Mouse (Mus musculus) liver, adult 2 months (tissue): ENCODE data around the gene Prkch. TPM values are rescaled to one million over a fixed set of nuclear protein-coding genes. Genes with fewer than 3 reads are reported as not detected.
A peak's percentile ranks its signal among the peaks of the same experiment; 100 is the strongest.
"Not testable (repeated sequence)": the region's sequence is repeated elsewhere in the genome, so short reads cannot be mapped to it uniquely, and the experiment has no call there.

Experiments
- DNase-seq: peaks from one replicate; pipeline ENCODE4 v3.0.0-alpha.2; 2011; ENCODE audit warnings: low read depth, low spot score; ENCODE audit errors: extremely low read depth
- H3K27ac ChIP-seq: fragments of 200-500 bp; replicated peaks from 2 replicates; pipeline ENCODE4 v1.5.1; 2012; ENCODE audit warnings: low read depth, mild to moderate bottlenecking, control low read depth, inconsistent platforms, low read length; ENCODE audit not compliant: insufficient read depth
- H3K27me3 ChIP-seq: fragments of 200-500 bp; 2 replicates; pipeline ENCODE4 v1.6.1; 2012; ENCODE audit warnings: mild to moderate bottlenecking, moderate library complexity, low read length, inconsistent platforms; ENCODE audit not compliant: control insufficient read depth, insufficient read depth
- H3K36me3 ChIP-seq: fragments of 200-500 bp; 2 replicates; pipeline ENCODE4 v1.6.1; 2012; ENCODE audit warnings: low read length, inconsistent platforms; ENCODE audit not compliant: control insufficient read depth, insufficient read depth
- H3K4me1 ChIP-seq: fragments of 200-500 bp; 2 replicates; pipeline ENCODE4 v1.6.1; 2011; ENCODE audit warnings: low read length; ENCODE audit not compliant: control insufficient read depth, insufficient read depth
- H3K4me3 ChIP-seq: fragments of 200-500 bp; 2 replicates; pipeline ENCODE4 v1.5.1; 2011; ENCODE audit warnings: low read depth, mild to moderate bottlenecking, control low read depth, low read length, moderate library complexity; ENCODE audit not compliant: insufficient read depth
- H3K79me2 ChIP-seq: fragments of 200-500 bp; 2 replicates; pipeline ENCODE4 v1.6.1; 2012; ENCODE audit warnings: inconsistent platforms, mild to moderate bottlenecking, low read length, moderate library complexity; ENCODE audit not compliant: control insufficient read depth, insufficient read depth
- H3K9ac ChIP-seq: fragments of 200-500 bp; 2 replicates; pipeline ENCODE4 v1.6.1; 2012; ENCODE audit warnings: low read depth, mild to moderate bottlenecking, control low read depth, inconsistent platforms, low read length
- CTCF ChIP-seq: fragments of 200-500 bp; IDR thresholded peaks from 2 replicates; pipeline ENCODE4 v1.5.1; 2011; ENCODE audit warnings: low read depth, low read length, control low read depth
- POLR2A ChIP-seq: fragments of 200-500 bp; IDR thresholded peaks from 2 replicates; pipeline ENCODE4 v1.6.1; 2011; ENCODE audit warnings: low read length, control low read depth; ENCODE audit not compliant: insufficient read depth; ENCODE audit errors: extremely low read depth
- WGBS: fragments of 180-500 bp; shearing (Covaris S2); methylation state at CpG from one replicate; pipeline ENCODE4 v1.1.7; 2018; 5-methylcytosine and 5-hydroxymethylcytosine counted together
- polyA plus RNA-seq: library from polyadenylated mRNA; depleted of rRNA; stranded (reverse); fragments of >200 nt; gene quantifications from 2 replicates; pipeline ENCODE4 v1.2.3, GENCODE M21; 2012
- total RNA-seq: library from RNA; depleted of rRNA; stranded (reverse); fragments of >200 nt; gene quantifications from 2 replicates; pipeline ENCODE4 v1.2.3, GENCODE M21; 2014

Prkch gene
- total and polyA plus RNA-seq, 2 experiments: 1.5 to 5.3 TPM

GRCm38 (mm10) chr12:73554155-73554554 lies 30.4 kb upstream of the Prkch start:
- DNase-seq: peak; percentile 81
- Histone ChIP-seq H3K9ac (no peak overlapping the region), H3K27ac (no peak overlapping the region), H3K4me1 (no peaks in the 10 kb centered on the region), H3K79me2 (no peaks in the 10 kb centered on the region), H3K4me3 (no peak overlapping the region), H3K36me3 (no peaks in the 10 kb centered on the region), H3K27me3 (no peaks in the 10 kb centered on the region)
- TF ChIP-seq CTCF: peak; percentile 52
- TF ChIP-seq POLR2A: no peak
- 4% methylated on average over 5 of the region's 5 CpGs for WGBS

- 91% methylated on average over 20 of the region's 20 CpGs for whole genome bisulfite sequencing
- no peaks in the 10 kb centered on the region for H3K4me1 ChIP-seq
- DNase-seq: no peak
- no peak overlapping the region for H3K27ac ChIP-seq
- no peak for TF ChIP-seq CTCF
- TF ChIP-seq POLR2A: no peak
- H3K4me3 ChIP-seq: no peak overlapping the region
- no peak overlapping the region for H3K9ac ChIP-seq
- H3K36me3 ChIP-seq: no peaks in the 10 kb centered on the region
- H3K27me3 ChIP-seq: no peaks in the 10 kb centered on the region
- no peaks in the 10 kb centered on the region for H3K79me2 ChIP-seq
Measured at GRCm38 (mm10) chr12:73558525-73559195, 25.9 kb upstream of the Prkch start.

DNA sequence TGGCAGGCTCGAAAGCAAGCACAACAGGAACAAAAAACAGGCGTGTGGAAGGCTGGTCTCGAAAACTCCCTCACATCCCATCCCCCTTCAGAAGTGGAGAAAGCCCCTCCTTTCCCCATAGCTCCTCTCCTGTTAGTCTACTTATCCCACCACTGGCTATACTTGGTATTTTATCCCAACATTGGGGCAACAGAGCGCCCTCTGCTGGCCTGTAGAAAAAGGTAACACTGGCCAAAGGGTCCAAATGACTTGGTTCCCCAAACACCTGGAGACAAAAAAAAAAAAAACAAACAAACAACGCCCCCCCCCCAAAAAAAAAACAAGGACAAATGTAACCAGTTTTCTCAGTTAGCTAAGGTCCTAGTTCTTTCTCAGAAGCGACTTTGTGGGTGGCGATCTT lies 24.5 kb upstream of the Prkch start:
- H3K4me3 ChIP-seq: no peak overlapping the region
- H3K9ac ChIP-seq: no peak overlapping the region
- H3K79me2 ChIP-seq: no peaks in the 10 kb centered on the region
- no peak overlapping the region for H3K27ac ChIP-seq
- WGBS: 51% methylated on average over 7 of the region's 7 CpGs
- TF ChIP-seq POLR2A (no peak), CTCF (peak; percentile 59)
- no peaks in the 10 kb centered on the region for H3K27me3 ChIP-seq
- H3K36me3 ChIP-seq: no peaks in the 10 kb centered on the region
- no peaks in the 10 kb centered on the region for H3K4me1 ChIP-seq
- DNase-seq: no peak

DNA sequence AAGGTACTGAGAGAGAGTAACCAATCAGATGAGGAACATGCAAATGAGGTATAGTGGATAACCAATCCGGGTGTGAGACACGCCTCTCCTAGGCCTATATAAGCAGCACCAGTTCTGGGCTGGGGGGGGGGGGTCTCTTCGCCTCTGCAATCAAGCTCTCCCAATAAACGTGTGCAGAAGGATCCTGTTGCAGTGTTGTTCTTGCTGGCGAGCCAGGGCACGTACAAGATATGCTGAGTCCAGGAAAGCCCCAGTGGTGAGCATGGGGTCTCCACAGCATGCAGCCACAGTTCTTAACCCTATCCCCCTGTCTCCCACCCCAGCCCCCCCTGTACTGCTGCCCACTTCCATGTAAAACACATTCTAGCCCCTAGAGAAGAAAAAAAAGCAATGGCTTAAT lies 21.5 kb upstream of the Prkch start:
- H3K4me1 ChIP-seq, H3K27me3 ChIP-seq, H3K79me2 ChIP-seq, H3K4me3 ChIP-seq, H3K36me3 ChIP-seq, H3K9ac ChIP-seq, H3K27ac ChIP-seq, DNase-seq: not testable (repeated sequence)
- 86% methylated on average over 6 of the region's 6 CpGs for WGBS

- Histone ChIP-seq H3K4me1 (no peaks in the 10 kb centered on the region), H3K79me2 (no peaks in the 10 kb centered on the region), H3K4me3 (no peak overlapping the region), H3K9ac (no peak overlapping the region), H3K27me3 (no peaks in the 10 kb centered on the region), H3K36me3 (no peaks in the 10 kb centered on the region), H3K27ac (no peak overlapping the region)
- no peak for TF ChIP-seq CTCF
- TF ChIP-seq POLR2A: no peak
- no peak for DNase-seq
- 33% methylated on average over 10 of the region's 10 CpGs for WGBS
Measured at GRCm38 (mm10) chr12:73564176-73564575, 20.4 kb upstream of the Prkch start.

- Histone ChIP-seq H3K27ac (no peak overlapping the region), H3K4me1 (no peaks in the 10 kb centered on the region), H3K4me3 (no peak overlapping the region), H3K79me2 (no peaks in the 10 kb centered on the region), H3K36me3 (no peaks in the 10 kb centered on the region), H3K27me3 (no peaks in the 10 kb centered on the region), H3K9ac (no peak overlapping the region)
- no peak for TF ChIP-seq POLR2A
- peak; percentile 63 for TF ChIP-seq CTCF
- 14% methylated on average over 21 of the region's 21 CpGs for WGBS
- peak; percentile 45 for DNase-seq
Measured at GRCm38 (mm10) chr12:73564795-73565619, 19.6 kb upstream of the Prkch start.
